Mouse (Mus musculus) liver, postnatal 0 days (tissue): Measurements from ENCODE around the gene Dnal1.

Experiments
- CTCF ChIP-seq: sonication (generic); IDR thresholded peaks from 2 replicates; pipeline ENCODE4 v1.5.1; 2016; ENCODE audit warnings: antibody characterized with exemption, low read depth
- EP300 ChIP-seq: IDR thresholded peaks from 2 replicates; pipeline ENCODE4 v1.6.1; 2016; ENCODE audit warnings: antibody characterized with exemption, low read depth, mild to moderate bottlenecking

GRCm38 (mm10) chr12:84186950-84187349, 72.8 kb downstream of the Dnal1 start:
- no peak for TF ChIP-seq CTCF
- no peak for TF ChIP-seq EP300
